Mouse (Mus musculus): ENCODE results near the gene Afap1.
A peak's percentile ranks its signal among the peaks of the same experiment; 100 is the strongest.

Gene Afap1

DNA sequence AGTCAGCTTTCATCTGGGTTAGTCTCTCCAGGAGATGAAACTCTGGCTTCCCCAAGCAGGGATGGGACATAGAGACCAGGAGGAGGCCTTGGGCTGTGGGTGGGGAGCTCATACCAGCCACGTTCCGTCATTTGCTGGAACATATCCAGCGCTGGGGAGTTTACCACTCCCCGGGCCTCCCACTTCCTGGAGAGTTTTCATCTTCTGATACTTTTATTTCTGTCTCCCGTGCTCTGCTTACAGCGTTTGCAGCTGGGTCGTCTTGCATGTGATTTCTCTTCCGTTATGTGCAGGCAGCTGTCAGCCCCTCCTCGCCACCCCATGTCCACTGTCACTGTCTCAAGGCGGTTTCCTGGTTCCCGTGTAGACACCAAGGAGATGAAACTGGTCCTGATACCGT is 80.7 kb downstream of the Afap1 start:
- peak; percentile 21 for DNase-seq (ENCODE audit: low spot score)

DNA sequence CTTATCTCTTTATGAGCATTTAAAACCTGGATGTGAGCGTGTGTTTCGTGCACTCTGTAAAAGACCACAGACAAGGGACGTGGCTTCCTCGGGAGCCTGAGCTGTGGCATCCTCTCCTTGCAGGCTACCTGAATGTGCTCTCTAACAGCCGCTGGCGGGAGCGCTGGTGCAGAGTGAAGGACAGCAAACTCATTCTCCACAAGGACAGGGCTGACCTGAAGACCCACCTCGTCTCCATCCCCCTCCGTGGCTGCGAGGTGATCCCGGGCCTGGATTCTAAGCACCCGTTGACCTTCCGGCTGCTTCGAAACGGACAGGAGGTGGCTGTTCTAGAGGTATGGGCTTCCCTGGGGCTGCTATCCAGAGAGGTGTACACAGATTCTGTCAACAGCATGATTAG is 81.1 kb downstream of the Afap1 start:
- DNase-seq (ENCODE audit: low spot score) = no peak

DNA sequence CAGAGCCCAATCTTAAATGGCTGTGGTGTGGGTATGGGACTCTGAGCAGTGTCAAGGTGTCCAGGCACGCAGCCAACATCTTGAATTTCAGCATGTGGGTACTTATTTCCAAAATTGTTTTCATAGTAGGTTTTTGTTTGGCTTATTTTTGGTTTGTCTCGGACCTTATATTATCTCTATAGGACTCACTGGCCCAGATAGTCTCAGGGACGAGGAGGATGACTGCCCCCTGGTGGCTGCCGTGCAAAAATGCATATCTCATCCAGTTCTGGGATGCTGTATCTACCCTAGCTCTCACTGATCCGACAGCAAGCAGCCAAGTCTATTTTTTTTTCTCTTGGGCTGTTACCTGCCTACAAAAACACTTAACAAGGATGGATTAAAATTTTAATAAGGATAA is 82.6 kb downstream of the Afap1 start:
- DNase-seq (ENCODE audit: low spot score) = peak; percentile 68

DNA sequence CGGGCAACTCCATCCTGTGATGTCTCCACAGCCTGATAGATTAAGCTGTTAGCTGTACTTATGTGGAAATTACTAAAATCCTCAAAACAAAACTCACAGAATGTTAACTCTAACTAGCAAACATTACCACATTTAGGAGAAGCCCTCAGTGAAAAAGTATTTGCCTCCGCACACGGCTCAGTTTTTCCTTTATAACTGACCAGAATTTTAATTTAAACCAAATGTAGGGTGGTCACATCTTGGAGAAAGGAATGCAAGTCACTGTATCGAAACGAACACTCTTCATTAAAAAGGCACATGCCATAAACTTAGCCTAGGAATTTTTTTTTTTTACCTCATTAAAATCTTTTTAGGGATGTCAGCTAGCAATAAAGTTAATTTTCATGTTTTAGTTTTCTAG is 87.4 kb downstream of the Afap1 start:
- DNase-seq (ENCODE audit: low spot score) = no peak

DNA sequence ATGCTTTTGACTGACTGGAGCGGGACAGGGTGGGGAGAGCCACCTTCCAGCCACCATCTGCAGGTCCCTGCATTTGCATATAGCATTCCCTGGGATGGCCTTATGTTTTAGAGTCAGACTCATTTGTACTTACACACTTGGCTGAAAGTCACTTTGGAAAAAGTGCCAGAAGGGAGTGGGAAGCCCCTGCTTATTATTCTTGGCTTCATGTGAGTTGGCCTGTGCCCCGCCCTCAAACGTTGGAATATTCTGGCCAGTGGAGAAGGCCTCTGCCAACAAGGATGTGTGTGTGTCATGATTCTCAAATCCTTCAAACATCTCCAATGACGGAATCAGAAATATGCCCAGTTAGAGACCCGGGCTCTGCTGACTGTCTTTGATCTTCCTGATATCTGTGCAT is 88.2 kb downstream of the Afap1 start:
- DNase-seq (ENCODE audit: low spot score) = no peak

DNA sequence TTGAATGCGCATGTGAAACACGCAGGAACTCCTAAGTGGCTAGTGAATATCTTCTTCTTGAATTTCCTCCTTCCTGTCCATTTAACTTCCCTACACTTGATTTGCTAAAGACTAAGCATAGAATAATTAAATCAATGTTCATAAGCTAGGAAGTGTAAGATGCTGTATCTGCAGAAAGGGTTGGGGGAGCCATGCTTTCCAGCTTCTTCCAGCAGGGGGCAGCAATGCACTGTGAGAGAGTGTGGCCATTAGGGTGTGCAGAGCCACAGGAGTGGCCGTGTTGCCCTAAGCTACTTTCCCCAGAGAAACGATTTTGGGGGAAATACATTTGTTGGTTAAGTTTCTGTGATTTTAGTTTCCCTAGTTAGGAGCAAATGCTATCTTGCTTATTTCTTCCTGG is 88.9 kb downstream of the Afap1 start:
- DNase-seq (ENCODE audit: low spot score) = peak; percentile 70

DNA sequence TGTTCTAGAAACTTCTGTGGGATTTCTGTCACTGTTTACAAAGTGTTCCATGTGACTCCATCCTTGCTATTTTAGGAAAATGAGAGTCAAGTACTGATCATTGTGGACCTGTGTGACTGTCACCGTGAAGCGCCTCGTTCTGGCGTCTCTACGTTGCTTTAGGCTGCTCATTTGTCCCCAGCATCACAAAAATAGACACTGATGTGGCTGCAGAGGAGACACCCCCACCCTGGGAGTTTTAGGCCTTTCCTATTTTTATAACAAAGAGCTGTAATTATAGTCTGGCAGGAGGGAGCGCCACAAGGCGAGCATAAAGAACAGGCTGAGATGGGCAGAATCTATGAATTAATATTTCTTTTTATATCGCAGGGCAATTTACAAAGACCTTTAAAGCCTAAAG is 92.5 kb downstream of the Afap1 start:
- DNase-seq (ENCODE audit: low spot score) = no peak

DNA sequence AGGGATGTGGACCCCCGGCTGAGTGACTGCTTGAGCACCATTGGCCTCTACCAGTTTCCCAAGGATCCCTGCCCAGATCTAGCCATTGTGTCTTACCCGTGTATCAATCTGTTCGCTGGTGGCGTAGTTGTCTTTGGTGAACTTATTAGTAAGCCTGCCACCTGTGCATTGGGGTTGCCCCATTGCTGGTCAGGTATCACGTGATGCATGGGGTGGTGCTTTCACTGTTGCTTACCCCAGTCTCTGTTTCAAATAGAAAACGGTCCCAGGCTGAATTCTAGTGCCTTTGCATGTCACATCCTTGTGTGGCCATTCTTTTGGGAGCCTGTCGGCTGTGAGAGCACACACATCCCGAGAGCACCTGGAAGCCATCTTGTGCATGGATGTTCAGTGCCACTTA is 95.0 kb downstream of the Afap1 start:
- DNase-seq (ENCODE audit: low spot score) = no peak

DNA sequence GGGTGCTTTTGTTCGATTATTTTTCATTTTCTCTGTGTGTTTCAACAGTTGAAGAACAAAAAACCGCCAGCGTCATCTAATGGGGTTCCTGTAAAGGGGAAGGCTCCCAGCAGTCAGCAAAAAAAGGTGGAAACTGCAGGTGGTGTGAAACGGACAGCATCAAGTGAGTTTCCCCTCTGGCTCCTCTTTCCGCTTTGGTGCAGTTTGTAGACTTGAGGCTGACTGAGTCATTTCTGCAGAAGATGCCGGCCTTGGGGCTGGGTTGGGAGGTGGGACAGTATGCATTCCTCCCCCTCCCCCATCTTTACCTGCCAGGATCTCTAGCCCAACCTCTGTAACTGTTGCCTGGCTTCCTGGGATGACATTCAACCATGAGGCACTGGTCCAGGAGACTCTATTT is 96.4 kb downstream of the Afap1 start:
- no peak for DNase-seq (ENCODE audit: low spot score)

DNA sequence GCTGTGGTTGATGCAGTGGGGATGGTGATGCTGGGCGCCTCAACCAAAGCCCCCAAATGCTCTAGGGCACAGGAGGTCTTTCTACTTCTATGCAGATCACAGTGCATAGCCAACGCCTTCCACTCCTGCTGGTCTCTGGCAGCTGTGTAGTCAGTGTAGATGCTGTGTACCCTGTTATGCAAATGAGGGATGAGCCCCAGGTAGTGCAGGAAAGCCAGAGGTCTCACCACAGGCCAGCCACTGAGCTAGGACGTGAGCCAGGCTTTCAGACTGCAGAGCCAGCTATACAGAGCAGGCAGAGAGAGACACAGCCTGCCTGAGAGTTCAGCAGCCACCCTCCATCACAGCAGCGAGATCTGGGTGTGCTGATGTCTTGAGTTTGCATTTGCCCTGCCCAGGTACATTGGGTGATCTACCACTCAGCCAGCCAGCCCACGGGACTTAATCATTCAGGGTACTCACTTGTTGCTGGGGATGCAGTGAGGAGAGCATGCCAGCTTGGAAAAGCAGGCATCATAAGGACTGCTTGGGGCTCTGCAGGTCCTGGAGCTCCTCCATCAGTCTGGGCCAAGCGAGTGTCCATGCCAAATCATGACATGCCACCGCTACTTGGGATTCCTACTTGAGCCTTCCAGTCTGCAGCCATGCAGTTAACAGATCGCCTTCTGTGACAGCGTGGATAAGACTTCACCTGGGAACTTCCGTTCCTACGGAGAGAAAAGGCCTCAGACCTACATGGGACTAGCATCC is 97.0 kb downstream of the Afap1 start:
- no peak for DNase-seq (ENCODE audit: low spot score)

DNA sequence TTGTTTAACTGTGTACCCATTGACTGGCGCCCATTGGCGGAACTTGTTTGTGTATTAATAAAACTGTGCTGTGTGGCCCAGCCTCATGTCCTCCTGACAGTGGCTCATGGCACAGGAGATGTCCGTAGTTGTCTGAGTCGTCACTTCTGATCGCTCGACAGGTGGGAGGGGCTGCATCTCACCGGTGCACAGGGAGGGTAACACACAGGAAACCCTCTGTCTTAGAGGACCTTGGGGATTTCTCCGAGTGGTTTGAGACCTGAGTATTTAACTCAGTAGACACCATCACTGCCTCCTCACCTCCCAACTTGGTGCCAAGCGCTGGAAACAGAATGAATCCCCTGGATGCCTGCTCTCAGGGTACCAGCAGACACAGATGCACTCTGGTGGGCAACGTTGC is 110.7 kb downstream of the Afap1 start:
- no peak for DNase-seq (ENCODE audit: low spot score)

DNA sequence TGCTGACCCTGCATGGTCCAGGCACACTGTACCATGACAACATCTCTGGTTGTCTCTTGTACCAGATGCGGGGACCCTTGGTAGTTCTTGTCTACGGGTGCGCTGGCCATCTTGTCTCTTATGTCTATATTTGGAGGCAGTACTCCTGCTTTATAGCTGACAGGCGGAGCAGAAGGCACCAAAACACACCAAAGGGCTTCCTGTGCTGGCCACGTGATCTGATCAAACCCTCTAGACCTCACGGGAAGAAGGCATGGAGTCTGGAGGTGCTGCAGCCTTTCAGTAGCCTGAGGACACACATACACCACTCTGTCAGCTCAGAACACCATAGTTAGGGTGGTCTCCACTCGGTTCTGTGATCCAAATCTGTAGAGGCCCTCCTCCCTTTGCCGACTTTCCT is 113.0 kb downstream of the Afap1 start:
- no peak for DNase-seq (ENCODE audit: low spot score)

DNA sequence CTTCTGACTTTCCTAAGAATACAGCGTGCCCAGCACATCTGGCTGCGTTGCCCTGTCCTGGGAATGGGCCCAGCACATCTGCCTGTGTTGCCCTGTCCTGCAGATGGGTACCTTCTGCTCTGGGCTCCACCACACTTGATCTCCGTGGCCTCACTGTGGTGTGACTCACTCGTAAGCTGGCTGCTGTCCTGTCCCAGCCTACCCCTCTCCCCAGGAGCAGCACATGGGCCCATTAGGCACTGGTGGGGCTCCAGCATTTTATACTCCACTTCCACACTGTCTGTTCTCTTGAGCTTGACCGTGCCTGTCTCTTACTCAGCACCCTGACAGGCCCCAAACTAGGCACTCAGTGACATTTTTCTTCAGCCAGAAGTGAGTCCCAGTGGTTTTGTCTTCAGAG is 113.5 kb downstream of the Afap1 start:
- no peak for DNase-seq (ENCODE audit: low spot score)

DNA sequence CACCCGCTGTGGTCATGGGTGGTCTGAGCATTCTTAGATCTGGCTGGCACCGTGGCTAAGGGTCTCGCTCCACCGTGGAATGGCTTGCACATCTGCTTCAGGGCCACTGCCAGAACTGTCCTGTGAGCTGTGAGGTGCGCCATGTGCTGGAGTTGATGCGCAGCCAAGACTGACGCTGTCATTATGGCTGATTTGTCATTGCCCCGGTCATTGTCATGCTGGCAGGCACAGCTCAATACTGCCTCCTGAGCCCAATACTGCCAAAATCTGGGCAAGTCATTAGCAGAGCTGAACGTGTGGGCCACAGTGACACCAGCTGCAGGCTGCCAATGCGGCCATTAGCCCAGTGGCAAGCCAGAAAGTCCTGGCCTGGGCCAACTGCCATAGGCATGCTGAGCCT is 114.5 kb downstream of the Afap1 start:
- no peak for DNase-seq (ENCODE audit: low spot score)

DNA sequence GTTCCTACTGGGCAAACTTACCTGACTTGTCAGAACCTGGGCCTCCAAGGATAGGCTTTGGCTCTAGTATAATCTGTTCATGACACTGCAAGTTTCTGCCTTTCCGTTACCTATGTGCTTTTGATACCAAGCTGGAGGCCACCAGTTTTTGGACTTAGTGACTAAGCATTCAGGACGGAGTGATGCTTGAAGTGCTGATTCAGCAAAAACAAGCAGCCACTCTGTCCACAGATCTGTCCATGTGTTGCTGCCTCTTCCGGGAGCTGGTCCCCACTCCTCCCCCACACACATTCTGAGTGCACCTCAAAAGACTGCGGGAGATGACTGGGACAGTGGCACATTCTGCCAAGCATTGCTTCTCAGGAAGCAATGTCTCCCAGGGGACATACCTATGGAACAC is 116.3 kb downstream of the Afap1 start:
- DNase-seq (ENCODE audit: low spot score) = no peak

DNA sequence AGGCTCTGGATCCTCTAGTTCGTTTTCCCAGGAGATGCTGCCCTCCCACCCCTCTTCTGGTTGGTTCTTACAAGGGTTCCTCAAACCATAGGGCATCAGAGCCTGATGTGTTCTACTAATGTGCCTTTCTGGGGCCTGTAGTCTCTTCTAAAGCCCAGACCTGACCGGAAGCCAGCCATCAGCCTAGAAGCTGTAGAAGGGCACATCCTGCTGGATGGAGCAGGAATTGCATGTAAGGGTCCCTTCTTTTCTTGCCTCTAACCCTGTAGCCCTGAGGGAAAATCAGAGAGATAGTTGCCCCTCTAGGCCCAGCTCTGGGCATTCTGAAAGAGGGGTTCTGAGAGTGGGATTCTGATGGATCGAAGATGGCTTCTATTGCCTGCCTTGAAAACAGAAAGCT is 125.2 kb downstream of the Afap1 start:
- no peak for DNase-seq (ENCODE audit: low spot score)

DNA sequence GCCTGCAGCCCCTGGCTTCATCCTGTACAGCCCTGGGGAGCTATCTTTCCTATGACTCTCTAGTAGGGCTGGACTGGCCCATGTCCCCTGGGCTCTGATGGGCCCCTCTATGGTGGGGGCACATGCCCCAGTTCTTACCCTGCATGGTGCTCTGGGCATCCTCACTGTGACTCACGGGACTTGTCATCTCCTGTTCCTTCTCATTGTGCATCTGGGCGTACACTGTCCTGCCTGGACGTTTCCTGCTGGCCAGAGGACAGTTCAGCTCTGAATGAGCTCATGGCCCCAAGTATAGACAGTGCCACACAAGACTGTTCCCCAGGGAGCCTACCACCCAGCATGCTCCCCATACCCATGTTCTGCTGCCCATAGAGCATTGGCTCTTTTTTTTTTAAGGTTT is 128.0 kb downstream of the Afap1 start:
- DNase-seq (ENCODE audit: low spot score) = no peak

DNA sequence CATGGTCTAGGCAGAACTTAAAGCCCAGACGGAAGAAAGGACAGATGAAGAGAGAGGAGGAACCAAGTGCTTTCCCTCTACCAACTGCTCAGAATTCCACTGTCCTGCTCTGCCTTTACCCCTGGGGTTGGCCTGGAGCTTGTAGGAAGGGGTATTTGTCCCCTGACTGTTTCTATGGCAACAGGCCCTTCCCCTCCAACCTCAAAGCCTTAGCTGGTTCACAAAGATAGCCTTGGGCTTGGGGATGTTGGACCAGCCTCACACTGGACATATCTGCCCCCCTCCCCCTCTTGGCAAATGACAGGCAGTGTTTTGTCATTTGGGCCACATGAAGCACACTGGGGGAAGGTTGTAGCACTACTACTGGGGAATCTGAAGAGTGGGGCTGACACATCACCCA is 129.2 kb downstream of the Afap1 start:
- DNase-seq (ENCODE audit: low spot score) = no peak

DNA sequence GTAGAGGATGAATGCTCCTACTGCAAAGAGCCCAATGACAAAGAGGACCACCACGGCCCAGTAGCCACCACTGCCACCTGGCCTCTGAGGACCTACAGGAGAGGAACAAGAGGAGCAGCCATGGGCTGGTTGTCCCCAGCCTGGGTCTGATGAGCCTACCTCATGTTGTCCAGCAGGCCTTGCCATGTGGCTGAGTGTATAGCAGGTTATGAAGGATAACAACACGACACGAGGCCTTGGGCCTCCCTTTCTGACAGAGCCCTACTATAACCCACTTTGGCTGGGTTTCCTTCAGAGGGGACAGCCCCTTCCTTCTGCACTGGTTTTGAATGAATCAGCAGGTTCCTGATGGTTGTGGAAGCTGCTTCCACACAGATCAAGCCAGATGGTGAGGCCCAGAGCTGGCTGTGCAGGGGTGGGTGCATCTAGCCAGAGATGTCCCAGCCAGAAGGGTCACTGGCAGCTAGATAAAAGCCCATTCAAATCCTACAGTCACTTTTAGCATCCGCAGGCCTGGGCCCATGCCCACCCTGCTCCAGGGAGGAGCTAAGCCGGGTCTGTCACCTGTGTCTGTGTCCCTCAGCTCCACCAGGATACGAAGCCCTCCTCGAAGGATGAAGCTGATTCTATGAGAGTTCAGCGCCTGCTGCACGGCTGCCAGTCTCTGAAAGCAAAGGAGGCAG is 131.0 kb downstream of the Afap1 start:
- DNase-seq (ENCODE audit: low spot score) = no peak

DNA sequence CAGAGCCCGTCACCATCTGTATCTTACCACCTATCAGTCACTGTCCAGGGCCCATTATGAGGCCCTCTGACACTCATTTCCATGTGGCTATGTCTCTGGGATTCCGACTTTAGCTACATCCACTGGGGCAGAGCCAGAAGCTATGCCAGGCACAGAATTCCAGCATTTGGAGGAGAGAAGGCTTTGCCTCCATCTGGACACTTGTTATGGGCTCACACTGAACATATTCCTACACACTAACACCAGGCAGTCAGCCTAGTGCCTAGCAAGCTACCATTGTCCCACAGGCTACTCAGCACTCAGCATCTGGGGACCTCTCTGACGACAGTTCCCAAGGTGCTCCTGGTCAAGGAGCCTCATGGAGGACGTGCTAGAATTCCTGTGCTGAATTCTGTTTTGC is 132.0 kb downstream of the Afap1 start:
- DNase-seq (ENCODE audit: low spot score) = no peak

DNA sequence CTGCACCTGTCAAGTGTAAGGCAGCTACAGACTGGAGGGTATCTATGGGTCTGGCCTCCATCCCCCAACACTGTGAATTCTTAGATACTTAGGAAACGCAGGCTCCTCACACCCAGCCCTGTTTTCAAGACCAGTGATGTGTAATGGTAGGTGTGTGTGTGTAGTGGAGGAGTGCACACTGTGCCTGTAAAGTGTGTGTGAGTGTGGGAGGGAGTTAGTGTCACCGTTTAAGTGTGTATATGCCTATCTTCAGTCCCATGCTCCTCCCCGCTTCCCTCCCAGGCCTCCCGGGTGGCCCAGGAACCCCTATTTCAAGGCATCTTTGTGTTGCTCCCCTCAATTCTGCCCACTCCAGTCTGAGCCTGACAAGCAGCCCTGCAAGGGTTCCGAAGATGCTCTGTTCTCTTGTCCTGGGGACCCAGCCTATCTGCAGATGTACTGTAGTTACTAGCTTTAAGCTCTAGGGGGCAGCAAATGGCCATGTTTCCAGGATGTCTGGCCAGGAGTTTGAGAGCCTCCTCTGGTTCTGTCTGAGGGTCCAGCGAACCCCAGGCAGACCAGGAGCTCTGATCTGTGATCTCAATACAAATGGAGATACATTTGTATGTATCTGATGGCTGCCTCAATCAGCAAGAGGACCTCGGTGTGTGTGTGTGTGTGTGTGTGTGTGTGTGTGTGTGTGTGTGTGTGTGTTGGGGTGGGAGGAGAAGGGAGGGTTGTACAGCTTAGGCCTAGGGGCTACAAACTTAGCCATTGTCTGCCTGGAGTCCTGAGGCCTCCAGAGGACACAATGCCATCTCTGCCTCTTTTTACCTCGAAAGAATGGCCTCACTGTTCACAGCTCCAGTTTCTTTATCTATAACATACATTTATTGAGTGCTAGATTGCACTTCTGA is 140.7 kb downstream of the Afap1 start:
- peak; percentile 75 for DNase-seq (ENCODE audit: low spot score)

DNA sequence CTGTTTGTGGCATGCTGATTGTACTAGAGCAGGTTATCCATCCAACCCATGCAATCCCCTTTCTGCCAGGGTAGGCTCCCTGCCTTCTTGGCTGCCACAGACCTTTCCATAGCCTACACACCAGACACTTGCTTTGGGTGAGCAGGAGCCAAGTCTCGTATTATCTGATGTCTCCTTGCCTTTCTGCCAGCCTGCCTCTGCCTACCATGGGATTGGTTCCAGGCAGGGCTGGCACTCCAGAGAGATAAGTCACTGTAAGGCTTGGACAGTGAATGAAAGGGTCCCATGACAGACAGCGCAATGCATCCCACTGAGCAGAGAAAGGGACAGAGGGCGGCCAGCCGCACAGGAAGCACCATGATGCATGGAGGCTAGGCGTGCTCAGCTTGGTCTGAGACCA is 146.5 kb downstream of the Afap1 start:
- no peak for DNase-seq (ENCODE audit: low spot score)

Data from MN1 (cell line).